Mouse (Mus musculus) MN1 (cell line): ENCODE data around the gene Cdc27.
"Not testable (repeated sequence)": the region's sequence is repeated elsewhere in the genome, so short reads cannot be mapped to it uniquely, and the experiment has no call there.

Source experiments
- DNase-seq: peaks from one replicate; pipeline ENCODE4 v3.0.0-alpha.2; 2016; ENCODE audit warnings: low spot score

Cdc27 gene

GRCm38 (mm10) chr11:104550406-104550974, at the start of gene Cdc27, which contains the start of gene Myl4:
Cdc27 (minus strand) TSS chr11:104550620.
Myl4 (plus strand) TSS chr11:104550663.
- peak; percentile 97 for DNase-seq

GRCm38 (mm10) chr11:104599265-104599945, 49.0 kb upstream of the Cdc27 start:
- no peak for DNase-seq

GRCm38 (mm10) chr11:104596365-104596764, 45.9 kb upstream of the Cdc27 start:
- no peak for DNase-seq

- no peak for DNase-seq
Measured at GRCm38 (mm10) chr11:104592066-104592835, 41.8 kb upstream of the Cdc27 start.

- peak; percentile 87 for DNase-seq
Measured at GRCm38 (mm10) chr11:104590148-104590547, 39.7 kb upstream of the Cdc27 start.

GRCm38 (mm10) chr11:104589570-104589969, 39.1 kb upstream of the Cdc27 start:
- DNase-seq, result no peak

GRCm38 (mm10) chr11:104588513-104588912, 38.1 kb upstream of the Cdc27 start:
- no peak for DNase-seq

- no peak for DNase-seq
Measured at GRCm38 (mm10) chr11:104587904-104588303, 37.5 kb upstream of the Cdc27 start.

GRCm38 (mm10) chr11:104585495-104585894, 35.1 kb upstream of the Cdc27 start:
- no peak for DNase-seq

GRCm38 (mm10) chr11:104582630-104583364, 32.4 kb upstream of the Cdc27 start:
- DNase-seq, result no peak

GRCm38 (mm10) chr11:104582308-104582606, 31.8 kb upstream of the Cdc27 start:
- no peak for DNase-seq

- DNase-seq, result peak; percentile 38
Measured at GRCm38 (mm10) chr11:104581446-104582307, 31.3 kb upstream of the Cdc27 start.

- no peak for DNase-seq
Measured at GRCm38 (mm10) chr11:104580606-104581005, 30.2 kb upstream of the Cdc27 start.

GRCm38 (mm10) chr11:104580091-104580490, 29.7 kb upstream of the Cdc27 start:
- DNase-seq, result no peak

GRCm38 (mm10) chr11:104579575-104579974, 29.2 kb upstream of the Cdc27 start:
- DNase-seq, result no peak

- DNase-seq, result no peak
Measured at GRCm38 (mm10) chr11:104579084-104579483, 28.7 kb upstream of the Cdc27 start.

GRCm38 (mm10) chr11:104578074-104578473, 27.7 kb upstream of the Cdc27 start:
- DNase-seq, result no peak

- no peak for DNase-seq
Measured at GRCm38 (mm10) chr11:104576772-104577612, 26.6 kb upstream of the Cdc27 start.

GRCm38 (mm10) chr11:104572566-104572965, 22.1 kb upstream of the Cdc27 start:
- DNase-seq, result no peak

- no peak for DNase-seq
Measured at GRCm38 (mm10) chr11:104572091-104572490, 21.7 kb upstream of the Cdc27 start.

GRCm38 (mm10) chr11:104571373-104571772, 21.0 kb upstream of the Cdc27 start:
- DNase-seq, result not testable (repeated sequence)
